9 mouse cellular contexts compared by ENCODE assay signal in the genomic region with DNA sequence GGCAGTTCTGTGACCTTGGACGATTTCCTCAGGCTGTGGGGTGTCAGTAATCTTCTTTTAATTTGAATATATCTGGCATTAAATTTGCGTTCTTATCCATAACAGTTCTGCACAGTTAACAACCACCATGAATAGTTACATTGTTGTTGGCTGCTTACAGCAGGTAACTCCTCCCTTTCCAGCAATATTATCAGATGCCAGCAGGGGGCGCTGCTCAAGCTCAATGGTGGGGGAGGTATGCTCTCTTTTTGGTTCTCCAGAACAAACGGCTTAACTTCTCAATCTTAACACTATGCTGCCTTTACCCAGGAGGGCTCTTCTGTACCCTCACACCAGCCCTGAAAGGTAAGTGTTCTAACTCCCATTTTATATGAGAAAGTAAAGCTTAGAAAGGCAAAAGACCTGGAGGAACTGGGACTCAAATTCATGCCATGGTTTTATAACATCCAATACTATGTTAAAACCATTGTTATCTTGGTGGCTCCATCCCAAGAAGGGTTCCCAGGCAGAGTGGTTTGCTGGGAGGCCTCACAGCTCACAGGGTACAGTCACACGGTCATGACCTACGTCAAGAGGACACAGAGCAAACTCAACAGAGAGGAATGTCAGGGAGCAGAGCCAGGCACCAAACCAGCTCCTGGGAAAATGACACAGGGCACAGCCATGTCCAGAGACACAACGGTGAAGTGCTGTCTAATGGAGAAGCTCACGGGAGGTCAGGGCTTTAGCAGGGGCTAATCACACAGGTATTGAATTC. TPM values are rescaled to one million over a fixed set of nuclear protein-coding genes. Genes with fewer than 3 reads are reported as not detected.
DNase-seq lines count a peak whose midpoint lies in the region; ATAC-seq and TF ChIP-seq lines count a peak whose summit lies in the region.
"Had no signal": no experiment of that assay in that cellular context is flagged by ENCODE, and none has a peak within 500 bp of the region (broad histone marks: within the 10 kb centered on the region; RNA-seq: fewer than 3 reads in every experiment).

No protein-coding gene starts in this region.

- no peak for ATAC-seq in hindbrain, postnatal 0 days
- no peak for ATAC-seq in limb, embryonic 12.5 days (ENCODE audit: insufficient number of reproducible peaks, insufficient read depth, low FRiP score, low TSS enrichment, low read depth)
- no peak for ATAC-seq in midbrain, embryonic 16.5 days
- ATAC-seq in stomach, embryonic 14.5 days (ENCODE audit: insufficient number of reproducible peaks, insufficient read depth, low FRiP score, low read depth) = no peak

- peak overlapping the region; percentile 51 for H3K4me2 ChIP-seq in hindbrain, postnatal 0 days (ENCODE audit: low read depth, low read length)
- H3K4me2 ChIP-seq in limb, embryonic 12.5 days = peak overlapping the region; percentile 67
- H3K4me2 ChIP-seq in midbrain, embryonic 16.5 days (ENCODE audit: low read length) = peak overlapping the region; percentile 45
- H3K4me2 ChIP-seq in stomach, embryonic 14.5 days (replicated peaks; ENCODE audit: low read depth, low read length) = peak overlapping the region; percentile 42; the same call in 1 of the 2 replicates

- TF ChIP-seq CTCF in hindbrain, postnatal 0 days (IDR thresholded peaks at IDR 0.05; ENCODE audit: low read depth) = peak; percentile 89

- peak overlapping the region; percentile 70 for H3K27ac ChIP-seq in hindbrain, postnatal 0 days
- H3K27ac ChIP-seq in limb, embryonic 12.5 days = peak overlapping the region; percentile 83; the same call in 1 of the 2 replicates
- peak overlapping the region; percentile 77 for H3K27ac ChIP-seq in midbrain, embryonic 16.5 days (ENCODE audit: low read length)
- H3K27ac ChIP-seq in stomach, embryonic 14.5 days (ENCODE audit: low read length) = peak overlapping the region; percentile 44; the same call in 1 of the 2 replicates

- H3K4me3 ChIP-seq in hindbrain, postnatal 0 days (ENCODE audit: low read length) = no peak overlapping the region
- H3K4me3 ChIP-seq in limb, embryonic 12.5 days (replicated peaks) = peak overlapping the region; percentile 30; the same call in 1 of the 2 replicates
- 0 out of 2 replicates have a peak overlapping the region, but pooled peaks have one; percentile 20 for H3K4me3 ChIP-seq in midbrain, embryonic 16.5 days (ENCODE audit: low read depth, low read length)
- H3K4me3 ChIP-seq in stomach, embryonic 14.5 days (ENCODE audit: low read depth, low read length) = 0 out of 2 replicates have a peak overlapping the region, but pooled peaks have one; percentile 0
- H3K4me3 ChIP-seq: myocyte had no signal

- peak; percentile 23 for DNase-seq in cerebellum, adult 8-10 months
- no peak for DNase-seq in cerebellum, adult 11-12 months
- DNase-seq in cerebellum, postnatal 14 days = peak; percentile 71 to 86
- DNase-seq in frontal cortex, postnatal 36 days (ENCODE audit: low spot score in 2 of 2) = peak; percentile 56 to 64
- peak; percentile 84 for DNase-seq in hindbrain, postnatal 0 days (ENCODE audit: low spot score)

- peaks cover 20% of the 10 kb centered on the region for H3K4me1 ChIP-seq in hindbrain, postnatal 0 days (ENCODE audit: insufficient read depth, low read length)
- peaks cover 46% of the 10 kb centered on the region for H3K4me1 ChIP-seq in limb, embryonic 12.5 days (replicated peaks)
- H3K4me1 ChIP-seq in midbrain, embryonic 16.5 days (ENCODE audit: control insufficient read depth, insufficient read depth, low read length) = peaks cover 55% of the 10 kb centered on the region
- peaks cover 14% of the 10 kb centered on the region; the same call in 1 of the 2 replicates for H3K4me1 ChIP-seq in stomach, embryonic 14.5 days (ENCODE audit: control insufficient read depth, insufficient read depth, low read length)

- H3K36me3 ChIP-seq in hindbrain, postnatal 0 days (ENCODE audit: insufficient read depth, low read length) = no peaks in the 10 kb centered on the region
- H3K36me3 ChIP-seq in limb, embryonic 12.5 days = no peaks in the 10 kb centered on the region
- H3K36me3 ChIP-seq in midbrain, embryonic 16.5 days (ENCODE audit: control insufficient read depth, insufficient read depth, low read length) = no peaks in the 10 kb centered on the region
- no peaks in the 10 kb centered on the region for H3K36me3 ChIP-seq in stomach, embryonic 14.5 days (ENCODE audit: control insufficient read depth, insufficient read depth, low read length)

- H3K27me3 ChIP-seq in hindbrain, postnatal 0 days (ENCODE audit: insufficient read depth, low read length) = no peaks in the 10 kb centered on the region
- H3K27me3 ChIP-seq in limb, embryonic 12.5 days = peaks cover 40% of the 10 kb centered on the region
- peaks cover 2% of the 10 kb centered on the region; the same call in 1 of the 2 replicates for H3K27me3 ChIP-seq in midbrain, embryonic 16.5 days (ENCODE audit: control insufficient read depth, insufficient read depth, low read depth, low read length)
- peaks cover 15% of the 10 kb centered on the region for H3K27me3 ChIP-seq in stomach, embryonic 14.5 days (ENCODE audit: control insufficient read depth, insufficient read depth, low read length)

- H3K9me3 ChIP-seq in hindbrain, postnatal 0 days (ENCODE audit: low read length) = no peaks in the 10 kb centered on the region
- no peaks in the 10 kb centered on the region for H3K9me3 ChIP-seq in limb, embryonic 12.5 days
- H3K9me3 ChIP-seq in midbrain, embryonic 16.5 days (replicated peaks; ENCODE audit: control insufficient read depth, low read length, poor library complexity, severe bottlenecking) = no peaks in the 10 kb centered on the region
- H3K9me3 ChIP-seq in stomach, embryonic 14.5 days (ENCODE audit: control insufficient read depth, low read depth, low read length) = no peaks in the 10 kb centered on the region

- no peak overlapping the region for H3K9ac ChIP-seq in hindbrain, postnatal 0 days (replicated peaks; ENCODE audit: low read length)
- no peak overlapping the region for H3K9ac ChIP-seq in limb, embryonic 12.5 days (replicated peaks)
- H3K9ac ChIP-seq in midbrain, embryonic 16.5 days (ENCODE audit: low read depth, low read length) = no peak overlapping the region; the same call in 1 of the 2 replicates
- H3K9ac ChIP-seq in stomach, embryonic 14.5 days (replicated peaks; ENCODE audit: low read depth, low read length) = no peak overlapping the region

- 34% methylated on average over 8 of the region's 8 CpGs for WGBS in hindbrain, postnatal 0 days
- WGBS in limb, embryonic 12.5 days = 40% methylated on average over 8 of the region's 8 CpGs
- WGBS in midbrain, embryonic 16.5 days = 41% methylated on average over 8 of the region's 8 CpGs
- WGBS in stomach, embryonic 14.5 days = 39% methylated on average over 8 of the region's 8 CpGs

RNA-seq across cellular contexts. Expression of gene Igfbpl1, which starts 6.5 kb away (rescaled TPM):
- total RNA-seq in hindbrain, postnatal 0 days (2014; rRNA removed) = 86.1 and 103 TPM in 2 replicates
- polyA plus RNA-seq in hindbrain, postnatal 0 days (2015; fragmentation: Nextera tagmentation; extraction: Ambion mirVana) = 20.3 and 22.2 TPM in 2 replicates
- polyA plus RNA-seq in limb, embryonic 12.5 days (2016; fragmentation: Nextera tagmentation; extraction: Ambion mirVana) = 0.46 and 0.48 TPM in 2 replicates
- 33.4 and 39.5 TPM in 2 replicates for polyA plus RNA-seq in midbrain, embryonic 16.5 days (2015; fragmentation: Nextera tagmentation; extraction: Ambion mirVana)
- polyA plus RNA-seq in stomach, embryonic 14.5 days (2014; fragmentation: Nextera tagmentation; extraction: Ambion mirVana) = 0.48 and 1.2 TPM in 2 replicates
- polyA plus RNA-seq: myocyte had no signal

RNA-seq across cellular contexts. Expression of gene Aldh1b1, which starts 21.4 kb away (rescaled TPM):
- 23.0 and 24.4 TPM in 2 replicates for total RNA-seq in hindbrain, postnatal 0 days (2014; rRNA removed)
- 18.8 TPM in 2 replicates for polyA plus RNA-seq in hindbrain, postnatal 0 days (2015; fragmentation: Nextera tagmentation; extraction: Ambion mirVana)
- 1.2 and 1.3 TPM in 2 replicates for polyA plus RNA-seq in limb, embryonic 12.5 days (2016; fragmentation: Nextera tagmentation; extraction: Ambion mirVana)
- 22.7 and 24.2 TPM in 2 replicates for polyA plus RNA-seq in midbrain, embryonic 16.5 days (2015; fragmentation: Nextera tagmentation; extraction: Ambion mirVana)
- 5.0 and 12.5 TPM in 2 replicates for polyA plus RNA-seq in stomach, embryonic 14.5 days (2014; fragmentation: Nextera tagmentation; extraction: Ambion mirVana)

RNA-seq across cellular contexts. Expression of gene Stra6l, which starts 28.2 kb away (rescaled TPM):
- total RNA-seq in hindbrain, postnatal 0 days (2014; rRNA removed) = 0.07 and 0.26 TPM in 2 replicates
- polyA plus RNA-seq in hindbrain, postnatal 0 days (2015; fragmentation: Nextera tagmentation; extraction: Ambion mirVana) = 0.11 and 0.20 TPM in 2 replicates
- 1.7 and 2.0 TPM in 2 replicates for polyA plus RNA-seq in limb, embryonic 12.5 days (2016; fragmentation: Nextera tagmentation; extraction: Ambion mirVana)
- polyA plus RNA-seq in midbrain, embryonic 16.5 days (2015; fragmentation: Nextera tagmentation; extraction: Ambion mirVana) = 1.0 and 1.2 TPM in 2 replicates
- 0.11 and 0.12 TPM in 2 replicates for polyA plus RNA-seq in stomach, embryonic 14.5 days (2014; fragmentation: Nextera tagmentation; extraction: Ambion mirVana)
- polyA plus RNA-seq: myocyte had no signal
